Mouse (Mus musculus): ENCODE measurements around the gene Dstyk. TPM values are rescaled to one million over a fixed set of nuclear protein-coding genes. Genes with fewer than 3 reads are reported as not detected.

The Dstyk gene
- polyA plus RNA-seq (2014; fragmentation: Nextera tagmentation; extraction: Ambion mirVana), result 16.0 and 18.4 TPM in 2 replicates

DNA sequence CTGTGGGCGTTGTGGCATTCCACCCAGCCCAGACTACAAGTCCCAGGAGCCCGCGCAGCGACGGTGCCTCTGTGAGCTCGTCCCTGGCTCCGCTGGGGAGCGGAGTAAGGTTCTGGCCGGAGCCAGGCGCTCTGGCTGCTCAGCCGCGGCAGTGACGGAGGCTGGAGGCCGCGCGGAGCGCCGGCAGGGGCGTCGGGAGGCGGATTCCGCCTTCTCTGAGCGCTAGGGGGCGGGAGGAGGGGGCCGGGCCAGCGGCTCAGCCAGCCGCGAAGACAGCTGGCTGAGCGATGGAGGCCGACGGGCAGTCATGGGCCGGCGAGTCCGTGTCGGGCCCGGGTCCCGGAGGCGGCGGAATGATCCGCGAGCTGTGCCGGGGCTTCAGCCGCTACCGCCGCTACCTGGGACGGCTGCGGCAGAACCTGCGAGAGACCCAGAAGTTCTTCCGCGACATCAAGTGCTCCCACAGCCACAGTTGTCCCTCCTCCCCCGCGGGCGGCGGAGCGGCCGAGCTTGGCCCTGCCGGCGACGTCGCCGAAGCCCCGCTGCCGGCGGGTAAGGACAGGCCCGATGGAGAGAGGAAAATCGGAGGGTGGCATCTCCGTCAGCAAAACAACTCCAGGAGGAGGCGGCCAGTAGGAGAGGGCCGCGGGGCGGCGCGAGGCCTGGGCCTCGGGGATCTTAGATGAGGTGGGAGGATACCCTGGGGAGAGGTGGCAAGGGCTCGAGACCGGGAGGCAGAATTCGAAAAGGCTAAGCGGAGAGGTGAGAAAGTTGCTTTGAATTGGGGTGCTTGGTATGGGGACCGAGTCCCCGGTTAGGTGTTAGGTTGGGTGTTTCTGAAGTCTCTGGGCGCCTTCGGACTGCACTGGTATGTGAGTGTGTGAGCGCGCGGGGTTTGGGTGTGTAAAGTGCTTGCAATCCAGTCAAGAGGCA, at the start of gene Dstyk:
Gene Dstyk, plus strand, starts transcription at position 237 of the 933 bp plus-strand sequence.
- Histone ChIP-seq H3K9ac (peak within 1 kb of the TSS; percentile 88), H3K27ac (ENCODE audit: low read depth) (peak within 1 kb of the TSS; percentile 94), H3K4me3 (ENCODE audit: low read depth, low read length) (peak within 1 kb of the TSS; percentile 75), H3K9me3 (ENCODE audit: low read depth, low read length) (no peaks in the 10 kb centered on the region), H3K27me3 (ENCODE audit: insufficient read depth, low read length) (no peaks in the 10 kb centered on the region), H3K36me3 (ENCODE audit: insufficient read depth) (no peaks in the 10 kb centered on the region), H3K4me1 (ENCODE audit: insufficient read depth) (peaks cover 10% of the 10 kb centered on the region; the same call in 1 of the 2 replicates), H3K4me2 (peak within 1 kb of the TSS; percentile 60)
- ATAC-seq (ENCODE audit: insufficient read depth) (peak; percentile 99), DNase-seq (peak; percentile 98)
- peak; percentile 52 for TF ChIP-seq CTCF (IDR thresholded peaks at IDR 0.05; ENCODE audit: low read depth)
- under 1% methylated on average over 85 of the region's 85 CpGs for WGBS

DNA sequence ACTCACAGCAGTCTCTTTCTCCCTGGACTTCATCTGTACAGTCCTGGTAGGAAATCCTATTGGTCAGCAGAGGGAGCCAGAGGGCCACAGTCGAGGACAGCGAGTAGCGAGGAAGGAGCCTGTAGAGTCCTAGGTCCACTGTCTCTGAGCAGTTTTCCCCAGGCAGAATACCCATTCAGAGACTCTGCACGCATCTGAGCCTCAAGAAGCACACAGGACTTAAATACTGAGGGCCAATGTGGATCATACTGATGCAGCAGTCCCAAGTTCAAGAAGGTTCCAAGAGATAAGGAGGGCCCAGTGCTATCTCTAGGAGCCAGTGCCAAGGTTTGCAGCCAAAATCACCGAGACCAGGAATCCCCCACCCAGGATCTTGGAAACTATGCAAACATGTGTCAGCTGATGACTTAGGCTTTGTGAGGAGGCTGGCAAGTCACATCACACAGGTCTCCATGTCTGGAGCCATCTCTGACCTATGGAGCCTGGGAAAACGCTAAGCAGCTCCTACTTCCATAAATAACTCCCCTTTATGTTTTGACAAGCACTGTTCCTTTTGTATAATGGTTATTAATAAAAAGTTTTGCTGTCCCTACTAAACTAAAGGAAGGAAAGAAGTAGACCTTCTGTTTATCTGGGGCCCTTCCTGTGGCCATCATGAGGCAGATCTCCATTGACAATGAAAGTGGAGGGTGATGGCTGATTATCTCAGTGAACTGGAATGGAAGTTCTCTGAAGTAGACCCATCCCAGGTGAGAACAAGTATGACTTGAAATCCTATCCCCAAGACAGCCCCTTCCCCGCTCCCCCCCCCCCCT, 49.5 kb upstream of the Dstyk start:
- Histone ChIP-seq H3K9me3 (ENCODE audit: low read depth, low read length) (no peaks in the 10 kb centered on the region), H3K4me2 (0 out of 2 replicates have a peak overlapping the region, but pooled peaks have one; percentile 3), H3K4me3 (ENCODE audit: low read depth, low read length) (peak overlapping the region; percentile 5; the same call in 1 of the 2 replicates), H3K36me3 (ENCODE audit: insufficient read depth) (peaks cover 13% of the 10 kb centered on the region; the same call in 1 of the 2 replicates), H3K4me1 (ENCODE audit: insufficient read depth) (peaks cover 6% of the 10 kb centered on the region; the same call in 1 of the 2 replicates), H3K27me3 (ENCODE audit: insufficient read depth, low read length) (no peaks in the 10 kb centered on the region), H3K9ac (no peak overlapping the region), H3K27ac (ENCODE audit: low read depth) (peak overlapping the region; percentile 48; the same call in 1 of the 2 replicates)
- TF ChIP-seq CTCF (IDR thresholded peaks at IDR 0.05; ENCODE audit: low read depth), result peak; percentile 95
- WGBS, result 22% methylated on average over 7 of the region's 7 CpGs
- peak; percentile 79 for ATAC-seq (ENCODE audit: insufficient read depth)
- DNase-seq, result peak; percentile 95

DNA sequence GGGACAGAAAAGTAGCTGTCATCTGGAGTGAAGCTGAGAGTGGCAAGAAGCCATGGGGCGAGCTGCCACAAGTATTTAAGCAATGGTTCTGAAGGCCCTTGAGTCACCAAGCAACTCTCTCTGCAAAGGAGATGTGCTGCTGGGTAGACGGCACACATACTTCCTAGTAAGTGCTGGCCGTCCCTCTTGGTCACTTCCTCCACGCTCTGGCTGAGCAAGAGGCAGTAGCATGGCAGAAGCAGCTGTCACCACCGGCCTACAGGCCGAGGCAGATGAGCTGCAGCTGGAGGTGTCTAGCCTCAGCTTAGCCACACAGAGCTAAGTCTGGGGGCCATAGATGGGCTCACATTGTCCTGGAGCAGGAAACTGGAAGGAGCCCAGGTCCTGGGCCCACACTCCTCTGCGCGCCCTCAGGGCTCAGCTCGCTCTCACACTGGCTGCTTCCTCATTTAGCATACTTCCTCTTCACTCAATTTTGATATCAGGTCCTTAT, 46.6 kb upstream of the Dstyk start:
- no peak for TF ChIP-seq CTCF (IDR thresholded peaks at IDR 0.05; ENCODE audit: low read depth)
- Histone ChIP-seq H3K36me3 (ENCODE audit: insufficient read depth) (peaks cover 16% of the 10 kb centered on the region; the same call in 1 of the 2 replicates), H3K27ac (ENCODE audit: low read depth) (peak overlapping the region; percentile 55), H3K9me3 (ENCODE audit: low read depth, low read length) (no peaks in the 10 kb centered on the region), H3K4me3 (ENCODE audit: low read depth, low read length) (no peak overlapping the region), H3K9ac (no peak overlapping the region), H3K4me2 (no peak overlapping the region), H3K27me3 (ENCODE audit: insufficient read depth, low read length) (no peaks in the 10 kb centered on the region), H3K4me1 (ENCODE audit: insufficient read depth) (peaks cover 23% of the 10 kb centered on the region)
- peak; percentile 82 for DNase-seq
- peak; percentile 67 for ATAC-seq (ENCODE audit: insufficient read depth)
- 50% methylated on average over 9 of the region's 9 CpGs for WGBS

- Histone ChIP-seq H3K9ac (no peak overlapping the region), H3K4me1 (ENCODE audit: insufficient read depth) (peaks cover 24% of the 10 kb centered on the region), H3K4me2 (no peak overlapping the region), H3K9me3 (ENCODE audit: low read depth, low read length) (no peaks in the 10 kb centered on the region), H3K4me3 (ENCODE audit: low read depth, low read length) (no peak overlapping the region), H3K36me3 (ENCODE audit: insufficient read depth) (peaks cover 13% of the 10 kb centered on the region; the same call in 1 of the 2 replicates), H3K27ac (ENCODE audit: low read depth) (peak overlapping the region; percentile 55), H3K27me3 (ENCODE audit: insufficient read depth, low read length) (no peaks in the 10 kb centered on the region)
- 59% methylated on average over 8 of the region's 8 CpGs for WGBS
- no peak for ATAC-seq (ENCODE audit: insufficient read depth)
- no peak for TF ChIP-seq CTCF (IDR thresholded peaks at IDR 0.05; ENCODE audit: low read depth)
- DNase-seq, result peak; percentile 37
Observed at GRCm38 (mm10) chr1:132371298-132372081, 45.9 kb upstream of the Dstyk start.

GRCm38 (mm10) chr1:132372354-132372753, 45.0 kb upstream of the Dstyk start:
- no peak for DNase-seq
- peaks cover 26% of the 10 kb centered on the region for H3K4me1 ChIP-seq (ENCODE audit: insufficient read depth)
- no peak overlapping the region for H3K4me3 ChIP-seq (ENCODE audit: low read depth, low read length)
- H3K27me3 ChIP-seq (ENCODE audit: insufficient read depth, low read length), result no peaks in the 10 kb centered on the region
- WGBS, result 75% methylated on average over 5 of the region's 5 CpGs
- no peak overlapping the region for H3K4me2 ChIP-seq
- H3K9me3 ChIP-seq (ENCODE audit: low read depth, low read length), result no peaks in the 10 kb centered on the region
- no peak for TF ChIP-seq CTCF (IDR thresholded peaks at IDR 0.05; ENCODE audit: low read depth)
- H3K27ac ChIP-seq (ENCODE audit: low read depth), result no peak overlapping the region
- peaks cover 19% of the 10 kb centered on the region for H3K36me3 ChIP-seq (ENCODE audit: insufficient read depth)
- no peak overlapping the region for H3K9ac ChIP-seq
- ATAC-seq (ENCODE audit: insufficient read depth), result no peak

DNA sequence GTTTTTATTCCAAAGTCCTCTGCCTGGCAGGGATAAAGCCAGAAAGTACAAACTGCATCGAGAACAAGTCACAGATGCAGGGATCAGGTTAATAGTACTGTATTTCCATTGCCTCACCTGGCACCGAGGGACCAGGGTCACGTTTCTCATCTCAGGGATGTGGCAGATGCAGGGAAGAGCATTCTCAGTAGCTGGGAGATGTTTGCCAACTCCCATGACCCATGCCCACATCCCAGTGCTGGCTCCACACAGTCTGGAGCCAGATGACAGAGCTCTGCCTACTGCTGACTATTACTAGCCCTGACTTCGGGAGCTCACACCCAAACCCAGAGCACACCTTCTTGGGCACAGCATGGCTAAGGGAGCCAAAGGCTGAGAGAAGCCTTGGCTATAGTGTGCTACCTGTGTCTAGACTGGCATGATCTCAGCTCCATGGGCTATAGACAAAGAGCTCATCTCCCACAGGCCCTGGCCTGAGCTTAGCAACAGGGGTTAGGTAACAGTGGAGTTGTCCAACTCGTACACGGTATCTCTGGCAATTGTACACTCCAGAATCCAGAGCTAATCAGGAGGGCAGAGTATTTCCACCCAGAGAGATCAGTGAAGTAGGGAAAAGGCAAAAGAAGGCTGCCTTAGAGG, 44.3 kb upstream of the Dstyk start:
- TF ChIP-seq CTCF (IDR thresholded peaks at IDR 0.05; ENCODE audit: low read depth), result no peak

More for the DNA sequence above, 44.3 kb upstream of the Dstyk start:
- Histone ChIP-seq H3K9ac (no peak overlapping the region), H3K4me2 (no peak overlapping the region), H3K36me3 (ENCODE audit: insufficient read depth) (peaks cover 25% of the 10 kb centered on the region), H3K27ac (ENCODE audit: low read depth) (0 out of 2 replicates have a peak overlapping the region, but pooled peaks have one; percentile 3), H3K4me1 (ENCODE audit: insufficient read depth) (peaks cover 26% of the 10 kb centered on the region), H3K27me3 (ENCODE audit: insufficient read depth, low read length) (no peaks in the 10 kb centered on the region), H3K9me3 (ENCODE audit: low read depth, low read length) (no peaks in the 10 kb centered on the region), H3K4me3 (ENCODE audit: low read depth, low read length) (no peak overlapping the region)
- DNase-seq, result no peak
- no peak for ATAC-seq (ENCODE audit: insufficient read depth)
- 82% methylated on average over 6 of the region's 6 CpGs for WGBS

All from lung, embryonic 14.5 days (tissue).